Mouse (Mus musculus): Measurements from ENCODE around the gene Cacna1b.

DNA sequence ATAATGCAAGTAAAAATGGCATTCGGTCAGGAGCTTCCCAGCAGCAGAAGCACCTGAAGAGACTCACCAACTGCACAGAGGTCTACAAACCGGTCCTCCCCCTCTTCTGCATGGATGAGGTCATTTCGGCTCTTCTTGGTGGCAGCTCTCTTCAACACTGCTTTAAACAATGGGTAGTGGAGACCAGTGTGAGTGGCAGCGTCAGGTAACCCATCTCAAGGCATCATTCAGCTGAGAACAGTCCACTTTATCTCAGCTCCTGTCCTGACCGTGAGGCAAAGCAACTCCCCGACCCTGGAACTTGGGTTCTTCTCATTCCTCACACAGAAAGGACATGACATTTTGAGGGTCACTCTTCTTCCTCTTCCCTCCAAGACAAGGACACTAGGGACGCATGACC is 45.0 kb downstream of the Cacna1b start:
- TF ChIP-seq CTCF (IDR thresholded peaks at IDR 0.05; ENCODE audit: low read depth) = no peak
- TF ChIP-seq EP300 (IDR thresholded peaks at IDR 0.05; ENCODE audit: low read depth) = no peak
